Mouse (Mus musculus): Measurements from ENCODE around the gene Ruvbl2. TPM values are rescaled to one million over a fixed set of nuclear protein-coding genes. Genes with fewer than 3 reads are reported as not detected.
"Not testable (repeated sequence)": the region's sequence is repeated elsewhere in the genome, so short reads cannot be mapped to it uniquely, and the experiment has no call there.

The Ruvbl2 gene
- total RNA-seq, 4 experiments from 2014 or later, result 23.1 to 31.5 (median 26.8) TPM

DNA sequence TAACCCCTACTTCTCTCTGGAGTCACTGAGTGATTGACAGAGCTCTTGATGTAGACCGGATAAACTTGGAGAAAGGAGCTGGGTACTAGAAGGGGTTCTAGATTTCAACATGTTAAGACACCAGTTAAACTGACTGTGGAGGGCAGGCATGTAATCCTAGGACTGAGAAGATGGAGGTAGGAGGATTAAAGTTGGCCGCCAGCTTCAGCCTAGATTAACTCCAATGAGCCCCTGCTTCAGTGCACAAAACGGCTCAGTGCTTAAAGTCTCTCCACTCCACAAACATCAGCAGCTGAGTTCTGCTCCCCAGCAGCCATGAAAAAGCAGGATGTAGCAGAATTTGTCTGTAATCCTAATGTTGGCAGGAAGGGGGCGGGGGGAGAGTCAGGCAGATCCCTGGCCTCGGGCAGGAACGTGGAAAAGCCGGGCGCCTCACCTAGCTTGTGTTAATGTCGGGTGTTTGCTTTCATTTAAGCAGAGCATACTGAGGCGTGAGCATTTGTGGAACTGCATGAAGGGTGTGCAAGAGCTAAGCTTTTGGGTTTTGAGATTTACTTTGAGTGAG is 36.3 kb downstream of the Ruvbl2 start:
- DNase-seq (ENCODE audit: low spot score), result no peak

- DNase-seq (ENCODE audit: low spot score), result no peak
These were observed 41.1 kb downstream of the Ruvbl2 start for GRCm38 (mm10) chr7:45396787-45397186.

- DNase-seq (ENCODE audit: low spot score), result not testable (repeated sequence)
These were observed 41.5 kb downstream of the Ruvbl2 start for GRCm38 (mm10) chr7:45396337-45396775.

DNA sequence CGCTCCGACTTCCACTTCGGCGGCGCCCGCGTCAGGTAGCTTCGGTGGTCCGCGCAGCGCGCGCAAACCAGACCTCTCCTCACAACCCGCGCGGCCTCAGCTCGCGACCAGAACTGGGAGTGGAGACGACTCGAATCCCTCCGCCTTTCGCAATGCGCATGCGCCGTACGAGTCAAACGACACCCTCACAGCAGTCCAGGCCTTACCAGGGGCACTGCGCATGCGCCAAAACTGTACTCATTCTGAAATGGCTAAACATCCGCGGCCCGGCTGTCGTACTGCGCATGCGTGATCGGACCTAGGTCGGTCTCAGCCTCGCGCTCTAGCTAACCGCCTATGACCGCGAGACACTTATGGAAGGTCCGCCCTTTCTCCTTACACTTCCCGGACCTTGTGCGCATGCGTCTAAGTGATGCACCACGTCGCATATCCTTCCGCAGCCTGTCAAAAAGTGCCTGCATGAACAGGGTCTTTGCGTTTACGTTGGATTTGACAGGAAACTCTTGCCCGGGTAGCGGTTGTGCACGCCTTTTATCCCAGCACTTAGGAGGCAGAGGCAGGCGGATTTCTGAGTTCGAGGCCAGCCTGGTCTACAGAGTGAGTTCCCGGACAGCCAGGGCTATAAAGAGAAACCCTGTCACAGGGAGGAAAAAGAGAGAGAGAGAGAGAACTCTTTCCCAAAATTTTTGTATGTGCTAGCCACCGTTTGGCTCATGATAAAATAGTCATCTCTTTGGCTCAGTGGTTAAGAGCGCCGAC is 42.1 kb downstream of the Ruvbl2 start, which contains the start of gene Snrnp70:
Snrnp70 (minus strand) TSS at position 165 of the 759 bp plus-strand sequence.
- peak; percentile 100 for DNase-seq (ENCODE audit: low spot score)

DNA sequence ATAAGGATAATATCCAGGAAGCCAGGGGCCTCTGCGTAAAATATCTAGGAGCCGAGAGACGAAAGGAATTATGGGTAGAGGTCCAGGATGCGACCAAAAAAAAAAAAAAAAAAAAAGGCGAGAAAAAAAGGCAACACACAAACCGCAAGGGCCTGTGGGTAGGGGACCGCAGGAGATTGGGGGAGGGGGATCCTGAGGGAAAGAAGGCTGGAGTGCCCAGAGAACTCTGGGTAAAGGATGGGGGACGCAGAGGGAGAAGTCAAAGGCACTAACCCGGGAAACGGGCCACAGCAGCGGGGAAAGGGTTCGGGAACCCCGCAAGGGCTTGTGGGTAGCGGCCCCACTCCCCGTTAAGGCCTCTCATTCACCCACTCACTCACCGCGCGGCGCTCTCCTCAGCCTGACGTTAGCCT is 42.8 kb downstream of the Ruvbl2 start:
- no peak for DNase-seq (ENCODE audit: low spot score)

DNA sequence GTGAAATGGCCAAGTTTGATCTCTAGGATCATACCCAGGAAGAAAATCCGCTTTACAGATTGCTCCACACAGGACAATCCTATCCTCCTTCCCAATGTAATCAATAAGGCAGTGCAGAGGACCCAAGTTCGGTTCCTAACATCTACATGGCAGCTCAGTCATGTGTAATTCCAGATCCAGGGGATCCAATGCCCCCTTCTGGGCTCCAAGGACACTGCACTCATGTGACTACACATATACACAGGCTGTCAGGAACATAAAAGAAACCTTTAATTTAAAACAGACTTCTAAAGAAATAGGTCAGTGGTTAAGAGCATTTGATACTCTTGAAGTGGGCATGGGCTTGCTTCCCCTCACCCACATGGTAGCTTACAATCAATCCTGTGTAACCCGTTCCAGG is 51.8 kb downstream of the Ruvbl2 start:
- DNase-seq (ENCODE audit: low spot score), result no peak

DNA sequence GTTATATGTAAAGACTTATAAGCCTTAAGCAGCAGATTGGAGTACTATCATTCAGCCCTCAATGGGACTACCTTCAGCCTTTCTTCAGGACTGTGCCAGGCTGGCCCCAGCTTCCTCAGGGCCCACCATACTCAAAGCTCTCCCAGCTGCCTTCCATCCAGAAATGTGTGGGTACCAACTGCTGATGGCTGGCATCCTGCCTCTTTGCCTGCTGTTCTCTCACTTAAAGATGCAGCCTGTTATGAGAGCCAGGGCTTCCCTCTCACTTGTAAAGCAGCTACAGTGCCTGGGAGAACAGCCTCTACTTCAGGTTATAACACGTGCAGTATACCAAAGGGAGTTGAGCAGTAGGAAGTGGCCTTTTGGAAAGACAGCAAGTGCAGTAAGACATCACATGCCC is 61.8 kb downstream of the Ruvbl2 start:
- no peak for DNase-seq (ENCODE audit: low spot score)

- DNase-seq (ENCODE audit: low spot score), result no peak
These were observed 63.3 kb downstream of the Ruvbl2 start for GRCm38 (mm10) chr7:45374620-45375019.

DNA sequence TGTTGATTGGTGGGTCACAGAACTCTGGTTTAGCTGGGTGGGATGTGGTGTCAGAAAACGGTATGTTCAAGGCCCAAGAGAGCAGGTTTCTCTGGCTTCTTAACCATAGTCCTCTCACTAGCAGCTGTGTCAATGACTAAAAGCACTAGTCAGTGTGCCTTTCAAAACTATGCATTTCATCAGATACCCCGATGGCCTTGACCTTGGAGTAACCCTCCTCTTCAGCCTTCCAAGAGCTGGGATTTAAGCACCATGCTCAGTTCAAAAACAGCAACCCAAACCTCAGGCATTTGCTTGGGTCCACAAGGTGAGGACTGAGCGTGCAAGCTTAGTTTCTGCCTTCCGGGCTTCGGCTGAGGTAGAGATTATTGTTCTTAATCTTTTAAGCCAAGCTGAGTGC is 65.5 kb downstream of the Ruvbl2 start:
- DNase-seq (ENCODE audit: low spot score), result no peak

Small RNA genes within 50 kb of the gene (microRNA-seq; reads per million reads assigned to microRNA genes)
- not detected for gene Gm22133

Other genes with a start within 250 kb of the Ruvbl2 start
- gene Ccdc155, start 233.2 kb downstream of the Ruvbl2 start, total RNA-seq (2022), result not detected
- gene Dkkl1, start 225.9 kb downstream of the Ruvbl2 start, total RNA-seq (2022), result not detected
- 10 to 100 TPM in 1 of 4 experiments, 1 to 10 TPM in 3; 6.2 to 10.4 (median 8.0) TPM for gene Tead2, start 222.3 kb downstream of the Ruvbl2 start, total RNA-seq (2022)
- 1 to 10 TPM; 2.1 to 5.8 (median 3.0) TPM for gene Cd37, start 199.0 kb downstream of the Ruvbl2 start, total RNA-seq (2022)
- not detected for gene Slc6a16, start 197.0 kb downstream of the Ruvbl2 start, total RNA-seq (2022)
- not detected for gene Slc6a21, start 160.6 kb downstream of the Ruvbl2 start, total RNA-seq (2022)
- 10 to 100 TPM; 23.8 to 36.3 (median 25.4) TPM for gene Trpm4, start 104.3 kb downstream of the Ruvbl2 start, total RNA-seq (2022)
- gene Hrc, start 102.8 kb downstream of the Ruvbl2 start, total RNA-seq (2022), result 1,000 to 10,000 TPM; 1,032 to 1,216 (median 1,081) TPM
- gene Ppfia3, start 71.1 kb downstream of the Ruvbl2 start, total RNA-seq (2022), result under 1 TPM; 0.11 to 0.33 (median 0.20) TPM
- gene Lin7b, start 67.5 kb downstream of the Ruvbl2 start, total RNA-seq (2022), result 1 to 10 TPM; 1.0 to 1.5 (median 1.3) TPM
- 100 to 1,000 TPM in 1 of 4 experiments, 10 to 100 TPM in 3; 68.3 to 107 (median 86.7) TPM for gene Snrnp70, start 42.4 kb downstream of the Ruvbl2 start, total RNA-seq (2022)
- gene Kcna7, start 32.4 kb downstream of the Ruvbl2 start, total RNA-seq (2022), result 1 to 10 TPM; 5.5 to 8.0 (median 6.9) TPM
- under 1 TPM; 0.30 to 0.50 (median 0.36) TPM for gene Ntf5, start 24.4 kb downstream of the Ruvbl2 start, total RNA-seq (2022)
- not detected for gene Lhb, start 17.3 kb downstream of the Ruvbl2 start, total RNA-seq (2022)
- gene Gys1, start 3.3 kb downstream of the Ruvbl2 start, total RNA-seq (2022), result 100 to 1,000 TPM; 106 to 122 (median 112) TPM
- 100 to 1,000 TPM; 164 to 329 (median 254) TPM for gene Ftl1, start 21.8 kb upstream of the Ruvbl2 start, total RNA-seq (2022)
- 10 to 100 TPM; 24.3 to 26.9 (median 26.2) TPM for gene Bax, start 28.8 kb upstream of the Ruvbl2 start, total RNA-seq (2022)
- gene Tulp2, start 43.8 kb upstream of the Ruvbl2 start, total RNA-seq (2022), result not detected
- 1 to 10 TPM; 3.8 to 8.5 (median 7.6) TPM for gene Gm45808, start 48.7 kb upstream of the Ruvbl2 start, total RNA-seq (2022)
- gene Dhdh, start 50.7 kb upstream of the Ruvbl2 start, total RNA-seq (2022), result 10 to 100 TPM; 10.2 to 12.8 (median 11.5) TPM
- gene Nucb1, start 72.3 kb upstream of the Ruvbl2 start, total RNA-seq (2022), result 100 to 1,000 TPM; 130 to 149 (median 139) TPM
- gene Ppp1r15a, start 88.2 kb upstream of the Ruvbl2 start, total RNA-seq (2022), result 10 to 100 TPM; 21.9 to 31.6 (median 28.0) TPM
- 1 to 10 TPM; 2.6 to 4.2 (median 3.0) TPM for gene Plekha4, start 88.2 kb upstream of the Ruvbl2 start, total RNA-seq (2022)
- gene Hsd17b14, start 116.8 kb upstream of the Ruvbl2 start, total RNA-seq (2022), result 1 to 10 TPM in 3 of 4 experiments, under 1 TPM in 1; 0.40 to 2.0 (median 1.1) TPM
- 100 to 1,000 TPM; 295 to 316 (median 308) TPM for gene Bcat2, start 132.1 kb upstream of the Ruvbl2 start, total RNA-seq (2022)
- not detected for gene Fgf21, start 177.4 kb upstream of the Ruvbl2 start, total RNA-seq (2022)
- not detected for gene Fut1, start 179.2 kb upstream of the Ruvbl2 start, total RNA-seq (2022)
- gene Izumo1, start 183.7 kb upstream of the Ruvbl2 start, total RNA-seq (2022), result under 1 TPM; 0.20 to 0.53 (median 0.35) TPM
- gene Rasip1, start 189.4 kb upstream of the Ruvbl2 start, total RNA-seq (2022), result 10 to 100 TPM; 17.8 to 27.2 (median 26.2) TPM
- gene Mamstr, start 201.9 kb upstream of the Ruvbl2 start, total RNA-seq (2022), result 1 to 10 TPM; 2.0 to 5.9 (median 5.1) TPM
- 1 to 10 TPM in 1 of 4 experiments, under 1 TPM in 3; 0.19 to 1.5 (median 0.58) TPM for gene Fut2, start 228.3 kb upstream of the Ruvbl2 start, total RNA-seq (2022)
- gene Ntn5, start 245.9 kb upstream of the Ruvbl2 start, total RNA-seq (2022), result under 1 TPM in 2 of 4 experiments, not detected in 2; 0.22 to 0.25 TPM

Measured in heart, adult 8-10 months (tissue).